Mouse (Mus musculus) liver, embryonic 16.5 days (tissue): ENCODE results near the gene Scn1b. TPM values are rescaled to one million over a fixed set of nuclear protein-coding genes. Genes with fewer than 3 reads are reported as not detected.

Source experiments
- ATAC-seq: fragments of 200-750 bp; cut with Nextera tagmentation; 2 replicates; pipeline ENCODE4 v1.8.0; 2017; ENCODE audit warnings: low read depth, mild to moderate bottlenecking, moderate number of reproducible peaks, moderate library complexity
- H3K27ac ChIP-seq: fragments of 300-500 bp; sonication (generic); 2 replicates; pipeline ENCODE4 v1.5.1; 2014; ENCODE audit warnings: mild to moderate bottlenecking, low read length
- H3K27me3 ChIP-seq: fragments of 300-500 bp; sonication (generic); 2 replicates; pipeline ENCODE4 v1.6.1; 2014; ENCODE audit warnings: low read depth, low read length, mixed read lengths; ENCODE audit not compliant: control insufficient read depth, insufficient read depth
- H3K36me3 ChIP-seq: fragments of 300-500 bp; sonication (generic); 2 replicates; pipeline ENCODE4 v1.6.1; 2014; ENCODE audit warnings: mild to moderate bottlenecking; ENCODE audit not compliant: control insufficient read depth, insufficient read depth
- H3K4me1 ChIP-seq: fragments of 300-500 bp; sonication (generic); 2 replicates; pipeline ENCODE4 v1.6.1; 2014; ENCODE audit warnings: low read depth, low read length, mixed read lengths; ENCODE audit not compliant: control insufficient read depth
- H3K4me2 ChIP-seq: fragments of 300-500 bp; sonication (generic); 2 replicates; pipeline ENCODE4 v1.6.1; 2014; ENCODE audit warnings: low read depth, low read length, mixed read lengths
- H3K4me3 ChIP-seq: fragments of 300-500 bp; sonication (generic); 2 replicates; pipeline ENCODE4 v1.5.1; 2014; ENCODE audit warnings: low read depth, mild to moderate bottlenecking, low read length
- H3K9ac ChIP-seq: fragments of 300-500 bp; sonication (generic); 2 replicates; pipeline ENCODE4 v1.6.1; 2014; ENCODE audit warnings: low read depth, low read length
- H3K9me3 ChIP-seq: fragments of 300-500 bp; sonication (generic); replicated peaks from 2 replicates; pipeline ENCODE4 v1.6.1; 2016; ENCODE audit warnings: low read length; ENCODE audit not compliant: control insufficient read depth
- WGBS: fragments of 180-500 bp; shearing (Covaris S2); extraction: QIAGEN DNeasy Blood & Tissue Kit; methylation state at CpG from one replicate; pipeline ENCODE4 v1.1.7; 2014; ENCODE audit not compliant: insufficient replicate concordance; 5-methylcytosine and 5-hydroxymethylcytosine counted together
- polyA plus RNA-seq: library from polyadenylated mRNA; unstranded; fragments of >200 nt; fragmentation: Nextera tagmentation; extraction: Ambion mirVana; gene quantifications from 2 replicates; pipeline ENCODE4 v1.2.1, GENCODE M21; 2015

The Scn1b gene
- polyA plus RNA-seq, 1 experiment from 2014 or later: 0.76 TPM

GRCm38 (mm10) chr7:31151301-31152241, 24.8 kb upstream of the Scn1b start:
- no peaks in the 10 kb centered on the region for H3K27me3 ChIP-seq
- H3K4me2 ChIP-seq: peak overlapping the region; percentile 82
- H3K36me3 ChIP-seq: no peaks in the 10 kb centered on the region
- WGBS: 13% methylated on average over 23 of the region's 23 CpGs
- H3K9me3 ChIP-seq: no peaks in the 10 kb centered on the region
- peak; percentile 40 for ATAC-seq
- H3K4me1 ChIP-seq: peaks cover 38% of the 10 kb centered on the region
- peak overlapping the region; percentile 74 for H3K4me3 ChIP-seq
- H3K9ac ChIP-seq: peak overlapping the region; percentile 73
- H3K27ac ChIP-seq: peak overlapping the region; percentile 86

GRCm38 (mm10) chr7:31150566-31151300, 23.9 kb upstream of the Scn1b start:
- Histone ChIP-seq H3K36me3 (no peaks in the 10 kb centered on the region), H3K27me3 (no peaks in the 10 kb centered on the region), H3K27ac (peak overlapping the region; percentile 86), H3K4me2 (peak overlapping the region; percentile 82), H3K9me3 (no peaks in the 10 kb centered on the region), H3K9ac (peak overlapping the region; percentile 73), H3K4me3 (peak overlapping the region; percentile 74), H3K4me1 (peaks cover 40% of the 10 kb centered on the region)
- ATAC-seq: peak; percentile 84
- under 1% methylated on average over 62 of the region's 63 CpGs for WGBS

- peak overlapping the region; percentile 74 for H3K4me3 ChIP-seq
- H3K36me3 ChIP-seq: no peaks in the 10 kb centered on the region; the same call in 1 of the 2 replicates
- no peaks in the 10 kb centered on the region for H3K9me3 ChIP-seq
- peak overlapping the region; percentile 82 for H3K4me2 ChIP-seq
- ATAC-seq: no peak
- peak overlapping the region; percentile 86; the same call in 1 of the 2 replicates for H3K27ac ChIP-seq
- H3K27me3 ChIP-seq: no peaks in the 10 kb centered on the region
- peak overlapping the region; percentile 73 for H3K9ac ChIP-seq
- peaks cover 40% of the 10 kb centered on the region for H3K4me1 ChIP-seq
- 4% methylated on average over 20 of the region's 20 CpGs for WGBS
These were observed 23.2 kb upstream of the Scn1b start for GRCm38 (mm10) chr7:31149751-31150565.

GRCm38 (mm10) chr7:31149271-31149670, 22.5 kb upstream of the Scn1b start:
- Histone ChIP-seq H3K4me1 (peaks cover 40% of the 10 kb centered on the region), H3K9ac (no peak overlapping the region)

GRCm38 (mm10) chr7:31148756-31149155, 22.0 kb upstream of the Scn1b start:
- H3K27me3 ChIP-seq: no peaks in the 10 kb centered on the region
- peak overlapping the region; percentile 37 for H3K4me3 ChIP-seq
- H3K4me1 ChIP-seq: peaks cover 40% of the 10 kb centered on the region
- H3K36me3 ChIP-seq: no peaks in the 10 kb centered on the region; the same call in 1 of the 2 replicates
- H3K9ac ChIP-seq: no peak overlapping the region
- H3K27ac ChIP-seq: peak overlapping the region; percentile 44; the same call in 1 of the 2 replicates
- ATAC-seq: peak; percentile 42
- WGBS: 6% methylated on average over 9 of the region's 9 CpGs
- H3K9me3 ChIP-seq: no peaks in the 10 kb centered on the region
- H3K4me2 ChIP-seq: peak overlapping the region; percentile 82

More at GRCm38 (mm10) chr7:31149271-31149670, 22.5 kb upstream of the Scn1b start:
- H3K36me3 ChIP-seq: no peaks in the 10 kb centered on the region; the same call in 1 of the 2 replicates
- peak overlapping the region; percentile 82 for H3K4me2 ChIP-seq
- no peaks in the 10 kb centered on the region for H3K9me3 ChIP-seq
- ATAC-seq: no peak
- WGBS: 24% methylated on average over 9 of the region's 9 CpGs
- H3K27ac ChIP-seq: no peak overlapping the region
- H3K27me3 ChIP-seq: no peaks in the 10 kb centered on the region
- peak overlapping the region; percentile 74; the same call in 1 of the 2 replicates for H3K4me3 ChIP-seq

- WGBS: 47% methylated on average over 3 of the region's 3 CpGs
- Histone ChIP-seq H3K9ac (no peak overlapping the region), H3K9me3 (no peaks in the 10 kb centered on the region), H3K36me3 (no peaks in the 10 kb centered on the region; the same call in 1 of the 2 replicates), H3K4me1 (peaks cover 40% of the 10 kb centered on the region), H3K4me2 (peak overlapping the region; percentile 82; the same call in 1 of the 2 replicates), H3K27me3 (no peaks in the 10 kb centered on the region), H3K27ac (no peak overlapping the region; the same call in 1 of the 2 replicates), H3K4me3 (no peak overlapping the region)
- no peak for ATAC-seq
These were observed 21.3 kb upstream of the Scn1b start for GRCm38 (mm10) chr7:31148086-31148485.

- WGBS: 59% methylated on average over 12 of the region's 12 CpGs
- Histone ChIP-seq H3K27me3 (no peaks in the 10 kb centered on the region), H3K9ac (no peak overlapping the region), H3K36me3 (peaks cover 14% of the 10 kb centered on the region), H3K4me3 (no peak overlapping the region), H3K9me3 (no peaks in the 10 kb centered on the region), H3K27ac (no peak overlapping the region), H3K4me1 (peaks cover 29% of the 10 kb centered on the region), H3K4me2 (no peak overlapping the region)
- peak; percentile 14; the same call in 1 of the 2 replicates for ATAC-seq
These were observed 18.9 kb upstream of the Scn1b start for GRCm38 (mm10) chr7:31145596-31146160.

GRCm38 (mm10) chr7:31144886-31145285, 18.1 kb upstream of the Scn1b start:
- H3K4me1 ChIP-seq: peaks cover 29% of the 10 kb centered on the region
- no peak for ATAC-seq
- no peak overlapping the region for H3K4me3 ChIP-seq
- WGBS: 92% methylated on average over 16 of the region's 16 CpGs
- H3K9me3 ChIP-seq: no peaks in the 10 kb centered on the region
- H3K9ac ChIP-seq: no peak overlapping the region
- no peak overlapping the region for H3K27ac ChIP-seq
- H3K27me3 ChIP-seq: no peaks in the 10 kb centered on the region
- no peak overlapping the region for H3K4me2 ChIP-seq
- peaks cover 17% of the 10 kb centered on the region for H3K36me3 ChIP-seq
